8 mouse cellular contexts compared by ENCODE assay signal in genomic region chr2:131492596-131493139, GRCm38 (mm10). TPM values are rescaled to one million over a fixed set of nuclear protein-coding genes. Genes with fewer than 3 reads are reported as not detected.
A peak's percentile ranks its signal among the peaks of the same experiment; 100 is the strongest.
DNase-seq lines count a peak whose midpoint lies in the region; ATAC-seq and TF ChIP-seq lines count a peak whose summit lies in the region.

No protein-coding gene starts in this region.

- ATAC-seq in megakaryocyte, adult 5-6 weeks (ENCODE audit: poor library complexity, severe bottlenecking), result no peak
- no peak for ATAC-seq in intestine, embryonic 15.5 days
- ATAC-seq in neural tube, embryonic 14.5 days (ENCODE audit: low read depth), result no peak
- ATAC-seq in megakaryocyte progenitor cell, adult 5-6 weeks (replicated peaks; ENCODE audit: poor library complexity), result no peak

- H3K9ac ChIP-seq in intestine, embryonic 15.5 days, result peak overlapping the region; percentile 73
- peak overlapping the region; percentile 98 for H3K9ac ChIP-seq in neural tube, embryonic 14.5 days (replicated peaks; ENCODE audit: low read depth, low read length)

- no peak for DNase-seq in thymus, postnatal 36 days
- no peak for DNase-seq in thymus, postnatal 0 days (ENCODE audit: low spot score)

- no peak for TF ChIP-seq POLR2A in embryonic fibroblast, embryonic 13.5 days (IDR thresholded peaks at IDR 0.05; ENCODE audit: low read depth, low read length)

- H3K4me2 ChIP-seq in intestine, embryonic 15.5 days (replicated peaks), result peak overlapping the region; percentile 95
- peak overlapping the region; percentile 98 for H3K4me2 ChIP-seq in neural tube, embryonic 14.5 days (ENCODE audit: low read depth, low read length)

- H3K4me1 ChIP-seq in megakaryocyte, embryonic 14.5 days, result peaks cover 77% of the 10 kb centered on the region
- no peaks in the 10 kb centered on the region for H3K4me1 ChIP-seq in embryonic fibroblast, embryonic 13.5 days (ENCODE audit: control insufficient read depth, insufficient read depth, low read length)
- peaks cover 8% of the 10 kb centered on the region for H3K4me1 ChIP-seq in intestine, embryonic 15.5 days (replicated peaks)
- peaks cover 14% of the 10 kb centered on the region for H3K4me1 ChIP-seq in neural tube, embryonic 14.5 days (ENCODE audit: control insufficient read depth, insufficient read depth, low read length)

- TF ChIP-seq CTCF in embryonic fibroblast, embryonic 13.5 days (IDR thresholded peaks at IDR 0.05; ENCODE audit: borderline replicate concordance, insufficient read depth, low read length), result no peak

- H3K9me3 ChIP-seq in megakaryocyte, embryonic 14.5 days, result no peaks in the 10 kb centered on the region
- no peaks in the 10 kb centered on the region for H3K9me3 ChIP-seq in intestine, embryonic 15.5 days
- H3K9me3 ChIP-seq in neural tube, embryonic 14.5 days (ENCODE audit: control insufficient read depth, low read length), result no peaks in the 10 kb centered on the region

- peak overlapping the region; percentile 95 for H3K4me3 ChIP-seq in megakaryocyte, embryonic 14.5 days (replicated peaks)
- peak overlapping the region; percentile 57 for H3K4me3 ChIP-seq in embryonic fibroblast, embryonic 13.5 days (ENCODE audit: insufficient read depth, low read length)
- peak overlapping the region; percentile 72 for H3K4me3 ChIP-seq in intestine, embryonic 15.5 days (replicated peaks)
- peak overlapping the region; percentile 95 for H3K4me3 ChIP-seq in neural tube, embryonic 14.5 days (ENCODE audit: low read depth, low read length)

- WGBS in intestine, embryonic 15.5 days, result 20% methylated on average over 10 of the region's 10 CpGs
- 7% methylated on average over 10 of the region's 10 CpGs for WGBS in neural tube, embryonic 14.5 days

- no peaks in the 10 kb centered on the region for H3K27me3 ChIP-seq in megakaryocyte, embryonic 14.5 days (replicated peaks)
- no peaks in the 10 kb centered on the region for H3K27me3 ChIP-seq in intestine, embryonic 15.5 days (replicated peaks)
- H3K27me3 ChIP-seq in neural tube, embryonic 14.5 days (ENCODE audit: control insufficient read depth, insufficient read depth, low read length), result no peaks in the 10 kb centered on the region; the same call in 1 of the 2 replicates

- H3K36me3 ChIP-seq in megakaryocyte, embryonic 14.5 days (replicated peaks; ENCODE audit: low read length), result peaks cover 34% of the 10 kb centered on the region
- no peaks in the 10 kb centered on the region for H3K36me3 ChIP-seq in intestine, embryonic 15.5 days
- no peaks in the 10 kb centered on the region for H3K36me3 ChIP-seq in neural tube, embryonic 14.5 days (ENCODE audit: control insufficient read depth, insufficient read depth, low read length)

- no peak overlapping the region for H3K27ac ChIP-seq in embryonic fibroblast, embryonic 13.5 days (ENCODE audit: insufficient read depth, low read length)
- peak overlapping the region; percentile 54; the same call in 1 of the 2 replicates for H3K27ac ChIP-seq in intestine, embryonic 15.5 days
- H3K27ac ChIP-seq in neural tube, embryonic 14.5 days (ENCODE audit: low read depth, low read length), result peak overlapping the region; percentile 44; the same call in 1 of the 2 replicates

RNA-seq across cellular contexts. Expression of gene Smox, which starts 1.4 kb away (rescaled TPM):
- 504 and 573 TPM in 2 replicates for polyA plus RNA-seq in megakaryocyte, embryonic 14.5 days (2012; ENCODE audit: insufficient read depth, low replicate concordance)
- total RNA-seq in megakaryocyte, adult 5-6 weeks (2015), result 12.6 and 17.4 TPM in 2 replicates
- total RNA-seq in megakaryocyte, adult 5-6 weeks (2017), result 12.0 and 16.1 TPM in 2 replicates
- polyA plus RNA-seq in embryonic fibroblast, embryonic 13.5 days (2011; ENCODE audit: insufficient read length, low read depth, missing spikeins), result 21.0 and 21.1 TPM in 2 replicates
- 23.3 and 24.0 TPM in 2 replicates for polyA plus RNA-seq in intestine, embryonic 15.5 days (2015; fragmentation: Nextera tagmentation; extraction: Ambion mirVana)
- 28.9 and 31.9 TPM in 2 replicates for polyA plus RNA-seq in neural tube, embryonic 14.5 days (2014; fragmentation: Nextera tagmentation; extraction: Ambion mirVana)
- 35.6 and 40.4 TPM in 2 replicates for polyA plus RNA-seq in thymus, postnatal 0 days (2015; fragmentation: Nextera tagmentation; extraction: Ambion mirVana)
- 4.6 and 5.7 TPM in 2 replicates for total RNA-seq in megakaryocyte progenitor cell, adult 5-6 weeks (2015)
- 7.8 and 8.7 TPM in 2 replicates for total RNA-seq in megakaryocyte progenitor cell, adult 5-6 weeks (2017)

Comparison
In these comparisons a context has a peak if more than half of its experiments do, and no peak if none do; other contexts are left out.
1. RNA of gene Smox, which starts 1.4 kb away (polyA plus RNA-seq): 504 to 573 TPM in megakaryocyte, embryonic 14.5 days; 35.6 to 40.4 TPM in thymus, postnatal 0 days, 28.9 to 31.9 TPM in neural tube, embryonic 14.5 days, 23.3 to 24.0 TPM in intestine, embryonic 15.5 days and 21.0 to 21.1 TPM in embryonic fibroblast, embryonic 13.5 days; every median in the first group is over 10 times any median in the second.
2. Peak in every context shown above with its lines, with median percentiles within 50 percentile points of each other: H3K4me3 ChIP-seq.